Mouse (Mus musculus) erythroblast, embryonic 14.5 days (primary cell): ENCODE measurements around the gene Zfp60.

Source experiments
- GATA1 ChIP-seq: IDR thresholded peaks from 2 replicates; pipeline ENCODE4 v1.6.1; 2012; ENCODE audit warnings: low read length, inconsistent platforms, mixed read lengths
- TAL1 ChIP-seq: IDR thresholded peaks from 3 replicates; pipeline ENCODE4 v1.6.1; 2012; ENCODE audit warnings: low read length, inconsistent platforms, mixed read lengths

GRCm38 (mm10) chr7:27687836-27688235, 43.4 kb upstream of the Zfp60 start:
- TF ChIP-seq GATA1, result no peak
- TF ChIP-seq TAL1, result no peak
